Mouse (Mus musculus) right cerebral cortex, postnatal 10 days (tissue): ENCODE data around the gene Rab29.
"Not testable (repeated sequence)": the region's sequence is repeated elsewhere in the genome, so short reads cannot be mapped to it uniquely, and the experiment has no call there.

Experiments used
- DNase-seq, 2 experiments: peaks; one replicate each; pipeline ENCODE4 v3.0.0; 2021; ENCODE audit warnings: low spot score in 2 of 2

Gene Rab29

GRCm38 (mm10) chr1:131865596-131865995 is 1.4 kb upstream of the Rab29 start:
- DNase-seq: no peak

DNA sequence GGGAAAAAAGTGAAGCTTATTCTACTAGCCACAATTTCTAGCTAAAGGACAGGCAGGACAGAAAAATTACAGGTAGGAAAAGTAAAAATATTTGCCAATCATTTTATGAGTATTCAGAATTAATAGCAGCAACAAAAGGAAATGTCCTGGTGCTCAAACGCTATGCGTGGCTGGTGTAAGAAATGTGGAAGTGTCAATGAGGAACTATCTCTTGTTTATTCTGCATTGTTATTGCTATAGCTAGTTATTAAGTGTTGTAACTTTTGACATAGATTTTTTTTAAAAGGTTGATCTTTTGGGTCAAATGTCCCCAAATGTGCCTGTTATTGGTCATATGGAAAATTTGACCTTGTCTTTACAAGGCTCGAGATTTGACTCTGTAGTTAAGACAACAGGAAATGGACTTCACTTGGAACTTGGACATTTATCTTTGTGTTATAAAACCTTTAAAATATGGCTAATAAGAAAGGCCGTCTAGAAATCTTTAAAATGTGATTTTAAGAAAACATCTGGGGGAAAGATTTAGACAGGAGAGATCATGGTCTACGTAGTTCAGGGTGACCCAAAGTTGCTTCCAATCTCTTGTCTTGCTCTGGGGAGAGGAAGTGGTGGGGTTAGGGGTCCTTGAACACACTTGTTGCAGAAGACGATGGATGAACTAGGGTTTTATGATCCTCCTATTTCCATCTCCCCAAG is 572 bp upstream of the Rab29 start:
- DNase-seq: no peak

GRCm38 (mm10) chr1:131867946-131868290 is 894 bp downstream of the Rab29 start:
- no peak for DNase-seq

DNA sequence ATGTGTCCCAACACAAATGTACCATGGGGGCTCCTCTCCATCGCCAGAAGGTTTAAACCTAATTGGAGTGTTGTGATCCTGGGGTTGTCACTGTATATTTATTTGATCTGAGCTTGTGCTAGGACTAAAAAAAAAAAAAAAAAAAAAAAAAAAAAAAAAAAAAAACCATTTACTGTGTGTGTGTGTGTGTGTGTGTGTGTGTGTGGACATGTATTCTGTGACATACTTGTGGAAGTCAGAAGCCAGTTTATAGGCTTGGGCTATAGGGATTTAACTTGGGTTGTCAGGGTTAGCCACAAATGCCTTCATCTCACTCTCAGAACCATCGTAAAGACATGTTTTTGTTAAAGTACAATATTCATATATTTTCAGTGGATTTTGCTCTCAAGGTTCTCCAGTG is 2.5 kb downstream of the Rab29 start:
- no peak for DNase-seq

GRCm38 (mm10) chr1:131872856-131873255 is 5.8 kb downstream of the Rab29 start:
- DNase-seq: no peak

GRCm38 (mm10) chr1:131879816-131880215 is 12.8 kb downstream of the Rab29 start:
- DNase-seq: no peak

DNA sequence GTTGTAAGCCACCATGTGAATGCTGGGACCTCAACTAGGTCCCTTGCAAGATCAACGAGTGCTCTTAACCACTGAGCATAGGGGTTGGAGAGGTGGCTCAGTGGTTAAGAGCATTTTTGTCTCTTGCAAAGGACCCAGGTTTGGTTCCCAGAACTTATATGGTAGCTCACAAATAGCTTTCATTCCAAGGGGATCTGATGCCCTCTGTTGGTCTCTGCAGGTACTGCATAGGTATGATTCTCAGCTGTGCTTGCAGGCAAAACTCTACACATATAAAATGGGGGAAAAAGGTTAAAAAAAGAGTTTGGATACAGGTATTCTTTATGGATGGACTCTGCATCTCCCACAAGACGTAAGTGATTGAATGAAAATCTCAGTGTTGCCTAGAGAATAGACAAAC is 15.8 kb downstream of the Rab29 start:
- peak in 1 of 2 experiments; percentile 28 for DNase-seq

GRCm38 (mm10) chr1:131886173-131886572 is 19.1 kb downstream of the Rab29 start:
- DNase-seq: no peak

GRCm38 (mm10) chr1:131886641-131887040 is 19.6 kb downstream of the Rab29 start:
- DNase-seq: no peak

DNA sequence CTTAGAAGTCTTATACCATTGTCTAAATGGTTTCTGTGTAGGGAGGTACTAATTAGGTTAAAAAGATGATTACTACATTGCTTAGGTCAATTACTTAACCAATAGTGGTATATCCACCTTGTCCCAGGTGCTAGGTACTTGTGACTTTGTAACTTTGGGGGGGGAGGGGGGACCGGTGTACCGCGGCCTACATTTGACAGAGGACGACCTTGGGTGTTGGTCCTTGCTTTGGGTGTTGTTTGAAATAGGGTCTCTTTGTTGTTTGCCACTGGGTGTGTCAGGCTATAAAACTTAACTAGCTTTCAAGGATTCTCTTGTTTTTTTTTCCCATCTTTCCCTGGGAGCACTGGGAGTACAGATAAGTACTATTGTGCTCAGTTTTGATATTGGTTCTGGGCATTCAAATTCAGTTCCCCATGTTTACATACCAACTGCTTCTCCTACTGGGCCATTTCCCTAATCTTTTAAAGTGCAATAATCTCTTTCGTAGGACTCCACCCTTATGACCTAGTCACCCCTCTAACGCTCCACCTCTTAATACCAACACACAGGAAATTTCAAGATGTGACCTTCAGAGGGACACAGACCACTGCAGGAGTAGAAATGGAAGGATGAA is 23.1 kb downstream of the Rab29 start:
- DNase-seq: no peak

DNA sequence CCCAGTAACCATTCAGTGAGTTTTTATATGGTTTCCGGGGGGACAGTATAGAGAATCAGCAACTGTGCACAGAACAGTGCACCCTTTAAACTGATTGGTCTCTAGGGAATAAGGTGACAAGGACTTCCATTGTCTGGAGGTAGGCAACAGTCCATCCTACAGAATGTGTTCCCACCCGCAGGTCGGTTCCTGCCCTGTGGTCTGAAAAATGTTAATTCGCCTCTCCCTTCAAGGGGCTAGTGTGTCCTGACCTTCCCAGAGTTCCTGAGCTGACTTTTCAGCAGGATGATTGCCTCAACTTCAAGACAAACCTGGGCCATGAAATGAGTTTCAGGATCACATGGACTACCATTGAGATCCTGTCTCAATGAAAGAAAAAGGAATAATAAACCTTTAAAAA is 24.4 kb downstream of the Rab29 start:
- DNase-seq: no peak

GRCm38 (mm10) chr1:131902679-131903078 is 35.7 kb downstream of the Rab29 start:
- DNase-seq: no peak

DNA sequence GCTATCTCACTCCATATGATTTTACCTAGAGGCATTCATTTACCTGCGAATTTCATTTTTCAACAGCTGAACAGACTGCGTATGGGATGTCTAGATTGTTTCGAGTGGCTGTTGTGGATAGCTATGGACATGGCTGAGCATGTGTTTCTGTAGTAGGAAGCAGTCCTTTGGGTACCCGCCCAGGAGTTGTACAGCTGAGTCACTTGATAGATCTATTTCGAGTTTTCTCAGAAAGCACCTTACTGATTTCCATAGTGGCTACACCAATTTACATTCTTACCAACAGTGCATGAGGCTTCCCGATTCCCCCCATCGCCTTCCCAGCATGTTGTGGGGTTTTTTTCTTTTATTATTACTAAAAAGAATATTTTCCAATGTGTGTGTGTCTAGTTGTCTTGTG is 36.2 kb downstream of the Rab29 start:
- DNase-seq: no peak

DNA sequence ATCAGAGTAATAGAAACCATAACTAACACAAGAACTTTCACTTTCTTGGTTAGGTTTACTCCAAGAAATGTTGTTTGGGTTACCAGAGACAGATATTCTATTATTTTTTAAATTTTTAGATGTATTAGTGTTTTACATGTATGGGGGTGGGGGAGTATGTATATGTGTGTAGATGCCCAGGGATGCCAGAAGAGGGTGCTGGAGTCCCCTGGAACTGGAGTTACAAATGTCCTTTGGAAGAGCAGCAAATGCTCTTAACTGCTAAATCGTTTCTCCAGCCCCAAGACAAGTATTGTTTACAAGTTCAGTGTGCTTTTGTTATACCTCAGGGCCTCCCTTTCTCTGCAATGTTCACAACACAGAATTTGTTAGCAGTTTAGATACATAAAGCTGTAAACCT is 38.5 kb downstream of the Rab29 start:
- no peak for DNase-seq

DNA sequence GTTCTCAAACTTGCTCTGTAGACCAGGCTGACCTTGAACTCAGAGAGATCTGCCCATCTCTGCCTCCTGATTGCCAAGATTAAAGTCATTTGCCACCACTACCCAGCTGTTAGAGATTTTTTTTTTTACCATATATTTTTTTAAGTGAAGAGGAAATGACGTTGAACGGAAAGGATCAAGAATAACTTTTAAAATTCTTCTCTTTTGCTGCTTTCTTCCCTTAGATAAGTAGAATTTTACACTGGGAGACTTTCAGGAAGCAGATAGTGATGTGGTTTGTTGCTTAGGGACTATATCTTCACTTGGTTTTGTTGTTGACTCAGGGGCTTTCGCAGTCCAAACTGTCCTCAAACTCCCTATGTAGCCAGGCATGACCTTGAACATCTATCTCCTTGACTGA is 41.4 kb downstream of the Rab29 start:
- no peak for DNase-seq

- not testable (repeated sequence) for DNase-seq
Observed at GRCm38 (mm10) chr1:131909236-131909635, 42.2 kb downstream of the Rab29 start.

DNA sequence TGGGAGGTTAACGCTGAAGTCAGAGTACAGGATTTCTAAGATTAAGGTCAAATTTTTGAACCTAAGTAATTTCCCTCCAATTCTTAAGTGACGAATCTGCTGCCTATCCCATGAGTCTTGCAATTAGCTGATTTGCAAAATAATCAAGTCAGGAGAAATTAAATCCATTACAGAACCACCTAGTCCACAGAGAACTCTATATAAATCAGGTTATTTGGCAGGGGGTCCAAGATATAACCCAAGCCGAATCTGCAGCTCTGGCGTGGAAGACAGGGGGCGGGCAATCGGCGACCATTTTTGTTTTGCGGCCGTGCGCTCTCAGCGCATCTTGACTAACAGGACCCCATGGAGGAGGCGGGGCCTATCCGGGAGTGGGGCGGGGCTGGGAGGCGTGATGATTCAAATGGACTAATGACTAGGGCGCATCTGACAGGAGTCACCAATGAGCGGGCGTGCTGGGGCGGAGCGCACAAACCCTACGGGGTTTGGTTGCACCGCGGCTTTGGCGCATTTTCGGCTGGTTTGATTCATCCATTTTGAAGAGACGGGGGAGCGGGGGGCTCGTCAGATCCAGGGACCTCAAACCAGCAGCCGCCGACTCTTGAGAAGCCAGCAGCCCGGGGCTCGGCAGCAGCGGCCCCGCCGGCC is 43.1 kb downstream of the Rab29 start, which contains the start of gene Nucks1:
Gene Nucks1, plus strand, starts transcription at position 534 of the 648 bp plus-strand sequence.
- peak; percentile 99 to 100 for DNase-seq

- peak; percentile 76 to 78 for DNase-seq
Observed at GRCm38 (mm10) chr1:131910674-131911558, 43.9 kb downstream of the Rab29 start.

DNA sequence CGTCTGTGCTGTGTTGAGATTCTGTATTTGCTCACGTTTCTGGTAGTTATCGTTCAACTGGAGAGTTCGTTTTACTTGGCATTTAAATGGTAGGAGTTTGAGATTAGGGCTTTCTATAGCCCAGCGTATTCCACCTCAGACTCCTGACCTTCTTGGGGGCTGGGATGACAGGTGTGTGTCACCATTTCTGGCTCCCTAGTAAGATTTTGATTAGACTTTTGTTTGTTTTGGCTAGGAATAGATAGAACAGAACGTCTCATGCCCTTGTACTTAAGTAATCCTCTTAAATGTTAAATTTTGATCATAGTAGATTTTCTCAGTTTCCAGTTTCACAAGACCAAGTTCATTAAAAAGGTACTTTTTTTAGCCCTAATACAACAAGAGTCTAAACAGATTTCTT is 50.6 kb downstream of the Rab29 start:
- DNase-seq: no peak

GRCm38 (mm10) chr1:131919052-131919451 is 52.0 kb downstream of the Rab29 start:
- DNase-seq: no peak

DNA sequence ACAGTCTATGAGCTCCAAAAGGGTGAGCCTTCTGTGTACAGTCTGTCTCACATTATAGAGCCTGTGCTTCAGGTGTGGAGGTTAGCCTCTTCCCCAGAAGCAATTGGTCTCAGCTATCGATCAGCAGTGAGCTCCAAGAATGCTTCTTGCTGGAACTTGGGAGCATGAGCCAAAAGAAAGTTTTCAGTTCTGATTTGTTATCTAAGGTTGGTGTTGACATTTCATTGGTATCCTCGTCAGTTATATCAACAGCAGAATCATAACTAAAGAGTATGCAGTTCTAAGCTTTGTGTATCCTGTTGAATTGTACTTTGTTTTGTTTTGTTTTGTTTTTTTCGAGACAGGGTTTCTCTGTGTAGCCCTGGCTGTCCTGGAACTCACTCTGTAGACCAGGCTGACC is 55.1 kb downstream of the Rab29 start:
- no peak for DNase-seq
